Mouse (Mus musculus): ENCODE data around the gene Aqp9.

DNA sequence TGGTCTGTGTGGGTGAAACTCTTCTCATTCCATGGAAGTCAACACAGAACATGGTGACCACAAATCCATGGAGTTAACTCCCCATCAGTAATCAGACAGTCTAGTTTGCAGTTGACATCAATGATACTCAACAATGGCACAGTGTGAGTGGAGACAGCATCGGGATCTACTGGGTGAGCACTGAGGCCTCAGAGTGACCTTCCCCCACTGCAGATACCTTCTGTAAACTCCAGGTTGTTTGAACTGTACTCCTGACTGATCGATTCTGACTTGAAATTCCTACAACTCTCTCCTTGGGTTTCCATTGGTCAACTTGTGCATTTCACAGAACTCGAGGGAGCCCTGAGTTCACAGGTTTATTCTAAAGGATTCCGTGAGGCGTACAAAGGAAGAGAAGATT, 8.8 kb downstream of the Aqp9 start:
- TF ChIP-seq CTCF (IDR thresholded peaks at IDR 0.05; ENCODE audit: control insufficient read depth, insufficient read depth, insufficient read length) (no peak), USF1 (IDR thresholded peaks at IDR 0.05; ENCODE audit: low read depth) (no peak), FOSL1 (IDR thresholded peaks at IDR 0.05; ENCODE audit: insufficient read depth, low read length, poor library complexity, severe bottlenecking) (no peak), MAX (IDR thresholded peaks at IDR 0.05) (no peak)
